Mouse (Mus musculus): ENCODE measurements around the gene Rnf8. TPM values are rescaled to one million over a fixed set of nuclear protein-coding genes. Genes with fewer than 3 reads are reported as not detected.
A peak's percentile ranks its signal among the peaks of the same experiment; 100 is the strongest.

Gene Rnf8
- polyA plus RNA-seq (2015; fragmentation: Nextera tagmentation; extraction: Ambion mirVana), result 75.5 and 94.0 TPM in 2 replicates

DNA sequence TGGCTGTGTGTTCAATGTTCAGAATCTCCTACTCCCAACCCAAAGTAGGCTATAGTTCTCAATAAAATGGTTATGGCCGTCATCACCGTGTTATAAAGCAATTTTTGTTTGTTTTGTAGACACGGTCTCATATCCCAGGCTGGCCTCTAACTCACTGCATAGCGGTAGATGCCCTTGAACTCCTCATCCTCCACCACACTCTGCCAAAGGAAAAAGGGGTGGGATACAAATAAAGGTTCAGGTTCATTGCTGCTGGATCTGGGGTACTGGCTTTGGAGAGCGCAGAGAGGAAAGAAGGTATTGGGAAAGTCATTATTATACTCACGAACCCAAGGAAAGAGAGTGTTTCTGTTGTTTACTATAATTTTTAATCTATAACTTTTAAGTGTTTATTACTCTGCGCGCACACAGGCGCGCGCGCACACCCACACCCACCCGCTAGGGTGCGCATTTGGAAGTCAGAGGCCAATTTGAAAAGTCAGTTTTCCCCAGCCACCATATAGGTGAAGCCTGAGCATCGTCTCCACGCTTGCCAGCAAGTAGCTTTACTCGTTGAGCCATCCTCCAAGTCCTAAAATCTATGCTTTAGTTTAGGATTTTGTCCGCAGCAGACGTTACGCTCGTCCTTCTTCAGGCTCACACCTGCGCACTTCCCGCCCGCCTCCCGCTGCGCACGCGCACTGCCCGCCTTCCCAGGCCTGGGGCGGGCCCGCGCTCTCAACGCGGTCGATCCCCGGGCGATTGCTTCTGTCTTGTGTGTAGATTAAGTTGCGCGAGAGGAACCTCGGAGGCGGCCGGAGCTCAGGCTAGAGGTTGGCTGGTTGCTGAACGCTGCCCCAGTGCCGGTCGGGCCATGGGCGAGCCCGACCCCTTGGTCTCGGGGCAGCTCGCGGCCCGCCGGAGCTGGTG is at the start of gene Rnf8, which contains the start of gene Gm28043:
Gene Rnf8, plus strand, starts transcription at position 676 of the 909 bp plus-strand sequence.
Gene Gm28043, plus strand, starts transcription at position 762 of the 909 bp plus-strand sequence.
- peak within 1 kb of the TSS; percentile 99 for H3K4me3 ChIP-seq
- peak; percentile 93 for ATAC-seq (ENCODE audit: low read depth)
- H3K4me1 ChIP-seq (replicated peaks), result peaks cover 34% of the 10 kb centered on the region
- peak within 1 kb of the TSS; percentile 87 for H3K4me2 ChIP-seq
- WGBS, result 2% methylated on average over 52 of the region's 52 CpGs
- H3K9me3 ChIP-seq, result no peaks in the 10 kb centered on the region
- H3K27ac ChIP-seq (replicated peaks), result peak within 1 kb of the TSS; percentile 94
- H3K27me3 ChIP-seq, result no peaks in the 10 kb centered on the region
- H3K36me3 ChIP-seq, result peaks cover 13% of the 10 kb centered on the region
- peak within 1 kb of the TSS; percentile 99 for H3K9ac ChIP-seq

DNA sequence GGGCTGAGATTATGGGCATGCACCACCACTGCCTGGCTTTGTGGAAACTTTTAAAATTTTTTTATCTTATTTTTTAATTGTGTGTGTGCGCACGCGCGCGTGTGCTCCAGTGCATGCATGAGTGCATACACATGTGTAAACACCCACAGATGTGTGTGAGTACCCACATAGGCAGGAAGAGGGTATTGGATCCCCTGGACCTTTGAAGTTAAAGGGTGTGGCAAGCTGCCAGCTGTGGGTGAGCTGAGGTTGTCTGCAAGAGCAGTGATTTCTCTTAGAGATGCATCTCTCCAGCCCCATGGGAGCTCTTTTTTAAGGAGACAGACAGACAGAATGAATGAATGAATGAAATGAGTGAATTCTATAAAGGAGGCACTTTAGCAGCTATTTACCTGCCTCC is 49.1 kb upstream of the Rnf8 start:
- no peaks in the 10 kb centered on the region for H3K27me3 ChIP-seq
- no peak for ATAC-seq (ENCODE audit: low read depth)
- 98% methylated on average over 5 of the region's 5 CpGs for WGBS

DNA sequence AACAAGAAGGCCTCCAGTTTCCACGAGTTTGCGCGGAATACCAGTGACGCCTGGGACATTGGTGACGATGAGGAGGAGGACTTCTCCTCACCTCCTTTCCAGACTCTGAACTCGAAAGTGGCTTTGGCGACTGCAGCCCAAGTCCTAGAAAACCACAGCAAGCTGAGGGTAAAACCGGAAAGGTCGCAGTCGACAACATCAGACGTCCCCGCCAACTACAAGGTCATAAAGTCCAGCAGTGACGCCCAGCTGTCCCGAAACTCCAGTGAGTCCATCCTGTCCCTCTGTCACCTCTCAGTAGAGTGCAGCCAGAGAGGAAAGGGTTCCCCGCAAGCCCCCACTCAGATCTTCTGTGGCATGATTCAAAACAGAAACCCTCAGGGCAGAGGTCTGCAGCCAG is 46.2 kb upstream of the Rnf8 start:
- peaks cover 65% of the 10 kb centered on the region for H3K36me3 ChIP-seq
- peaks cover 11% of the 10 kb centered on the region; the same call in 1 of the 2 replicates for H3K4me1 ChIP-seq (replicated peaks)
- H3K9ac ChIP-seq, result no peak overlapping the region
- 90% methylated on average over 15 of the region's 15 CpGs for WGBS
- H3K9me3 ChIP-seq, result no peaks in the 10 kb centered on the region
- H3K27ac ChIP-seq (replicated peaks), result no peak overlapping the region
- no peak overlapping the region for H3K4me2 ChIP-seq
- no peaks in the 10 kb centered on the region for H3K27me3 ChIP-seq
- H3K4me3 ChIP-seq, result no peak overlapping the region
- no peak for ATAC-seq (ENCODE audit: low read depth)

More for the DNA sequence above, 49.1 kb upstream of the Rnf8 start:
- H3K4me1 ChIP-seq (replicated peaks), result peaks cover 11% of the 10 kb centered on the region; the same call in 1 of the 2 replicates
- H3K27ac ChIP-seq (replicated peaks), result no peak overlapping the region
- no peak overlapping the region for H3K4me3 ChIP-seq
- H3K36me3 ChIP-seq, result peaks cover 36% of the 10 kb centered on the region
- no peaks in the 10 kb centered on the region for H3K9me3 ChIP-seq
- no peak overlapping the region for H3K9ac ChIP-seq
- H3K4me2 ChIP-seq, result no peak overlapping the region

DNA sequence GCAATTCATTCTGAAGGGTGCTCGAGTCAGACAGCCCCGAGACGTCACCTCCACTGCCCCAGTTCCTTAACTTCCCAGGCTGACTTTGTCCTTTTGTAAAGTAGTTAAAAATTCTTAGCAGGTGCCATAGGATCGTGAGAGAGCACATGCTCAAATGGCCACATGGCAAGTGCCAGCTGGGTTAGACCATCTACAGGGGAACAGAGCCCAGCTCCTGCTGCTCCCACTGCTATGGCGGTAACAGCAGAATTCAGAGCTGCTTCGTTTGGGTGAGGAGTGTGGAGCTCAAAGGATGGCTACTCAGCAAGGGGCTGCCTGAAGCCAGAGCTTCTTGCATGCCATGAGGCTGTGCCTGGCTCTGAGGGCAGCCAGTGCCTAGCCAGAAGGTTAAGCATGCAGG is 44.8 kb upstream of the Rnf8 start:
- 82% methylated on average over 6 of the region's 6 CpGs for WGBS
- Histone ChIP-seq H3K9ac (no peak overlapping the region), H3K4me2 (no peak overlapping the region), H3K36me3 (peaks cover 68% of the 10 kb centered on the region), H3K4me3 (no peak overlapping the region), H3K27me3 (no peaks in the 10 kb centered on the region), H3K9me3 (no peaks in the 10 kb centered on the region), H3K4me1 (replicated peaks) (peaks cover 11% of the 10 kb centered on the region; the same call in 1 of the 2 replicates), H3K27ac (replicated peaks) (no peak overlapping the region)
- no peak for ATAC-seq (ENCODE audit: low read depth)

DNA sequence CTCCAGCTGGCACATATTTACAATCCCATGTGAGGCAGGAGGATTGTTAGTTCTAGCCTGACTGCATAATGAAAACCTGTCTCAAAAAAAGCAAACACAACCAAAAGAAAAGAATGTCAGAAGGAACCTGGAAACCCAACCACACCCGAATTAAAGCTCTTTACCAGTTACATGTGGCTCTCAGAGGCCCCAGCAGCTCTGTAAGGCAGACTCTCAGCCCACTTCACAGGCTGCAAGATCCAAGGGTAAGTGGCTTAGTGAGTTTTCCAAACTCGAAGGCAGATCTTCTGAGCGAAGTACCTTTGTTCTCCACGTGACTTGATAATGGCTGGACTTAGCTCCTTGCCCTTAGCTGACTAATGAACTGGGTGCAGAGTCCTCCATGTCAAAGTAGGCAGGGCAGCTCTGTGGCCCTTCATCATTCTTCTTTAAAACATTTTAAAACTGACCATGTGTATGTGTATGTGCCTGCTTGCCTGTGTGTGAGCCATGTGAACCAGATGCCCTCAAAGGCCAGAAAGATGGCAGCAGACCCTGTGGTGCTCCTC is 34.9 kb upstream of the Rnf8 start:
- H3K4me2 ChIP-seq, result no peak overlapping the region
- H3K36me3 ChIP-seq, result peaks cover 78% of the 10 kb centered on the region
- ATAC-seq (ENCODE audit: low read depth), result no peak
- 92% methylated on average over 4 of the region's 4 CpGs for WGBS
- H3K4me1 ChIP-seq (replicated peaks), result no peaks in the 10 kb centered on the region
- no peaks in the 10 kb centered on the region for H3K9me3 ChIP-seq
- H3K4me3 ChIP-seq, result no peak overlapping the region
- no peaks in the 10 kb centered on the region for H3K27me3 ChIP-seq
- no peak overlapping the region for H3K9ac ChIP-seq
- H3K27ac ChIP-seq (replicated peaks), result no peak overlapping the region

DNA sequence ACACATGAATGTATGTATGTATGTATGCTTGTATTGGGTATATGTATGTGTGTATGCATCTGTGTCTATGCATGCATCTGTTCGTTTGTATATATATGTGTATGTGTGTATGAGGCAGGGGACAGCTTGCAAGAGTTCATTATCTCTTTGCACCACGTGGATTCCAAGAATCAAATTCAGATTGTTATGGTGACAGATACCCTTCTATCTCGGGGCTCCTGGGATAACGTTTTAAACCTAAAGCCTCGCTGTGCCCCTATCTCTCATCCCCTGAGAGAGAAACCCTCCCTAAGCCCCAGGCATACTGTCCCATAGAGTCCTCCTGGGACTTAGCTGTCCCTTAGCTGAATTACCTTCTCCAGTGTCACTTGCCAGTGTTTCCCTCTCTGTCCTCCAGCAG is 31.0 kb upstream of the Rnf8 start:
- Histone ChIP-seq H3K36me3 (peaks cover 43% of the 10 kb centered on the region), H3K9me3 (no peaks in the 10 kb centered on the region)

DNA sequence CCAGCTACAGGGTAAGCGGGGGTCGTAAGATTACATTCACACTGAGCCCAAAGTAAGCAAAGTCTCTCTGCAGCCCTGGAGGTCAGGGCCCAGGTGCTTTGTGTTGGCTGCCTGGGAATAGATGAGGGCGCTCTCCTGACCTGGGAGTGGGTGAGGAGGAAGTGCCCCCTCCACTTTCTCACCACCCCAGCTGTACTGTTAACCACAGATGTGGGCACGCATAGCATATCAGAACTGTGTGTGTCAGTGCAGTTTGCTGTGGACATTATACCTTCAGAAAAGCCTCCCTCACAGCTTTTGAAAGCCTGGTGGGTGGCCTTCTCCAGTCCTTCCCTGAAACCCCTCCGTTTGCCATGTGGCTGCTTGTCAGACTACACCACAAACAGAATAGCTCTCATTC is 30.3 kb upstream of the Rnf8 start:
- H3K4me1 ChIP-seq (replicated peaks), result peaks cover 12% of the 10 kb centered on the region
- no peaks in the 10 kb centered on the region for H3K9me3 ChIP-seq
- H3K9ac ChIP-seq, result no peak overlapping the region
- H3K4me2 ChIP-seq, result no peak overlapping the region
- H3K4me3 ChIP-seq, result no peak overlapping the region
- H3K27ac ChIP-seq (replicated peaks), result no peak overlapping the region
- no peaks in the 10 kb centered on the region for H3K27me3 ChIP-seq
- 83% methylated on average over 5 of the region's 5 CpGs for WGBS
- ATAC-seq (ENCODE audit: low read depth), result no peak
- H3K36me3 ChIP-seq, result peaks cover 35% of the 10 kb centered on the region

More for the DNA sequence above, 31.0 kb upstream of the Rnf8 start:
- 86% methylated on average over 5 of the region's 5 CpGs for WGBS
- Histone ChIP-seq H3K4me3 (no peak overlapping the region), H3K9ac (no peak overlapping the region), H3K4me2 (no peak overlapping the region), H3K27me3 (no peaks in the 10 kb centered on the region), H3K4me1 (replicated peaks) (peaks cover 5% of the 10 kb centered on the region), H3K27ac (replicated peaks) (no peak overlapping the region)
- no peak for ATAC-seq (ENCODE audit: low read depth)

DNA sequence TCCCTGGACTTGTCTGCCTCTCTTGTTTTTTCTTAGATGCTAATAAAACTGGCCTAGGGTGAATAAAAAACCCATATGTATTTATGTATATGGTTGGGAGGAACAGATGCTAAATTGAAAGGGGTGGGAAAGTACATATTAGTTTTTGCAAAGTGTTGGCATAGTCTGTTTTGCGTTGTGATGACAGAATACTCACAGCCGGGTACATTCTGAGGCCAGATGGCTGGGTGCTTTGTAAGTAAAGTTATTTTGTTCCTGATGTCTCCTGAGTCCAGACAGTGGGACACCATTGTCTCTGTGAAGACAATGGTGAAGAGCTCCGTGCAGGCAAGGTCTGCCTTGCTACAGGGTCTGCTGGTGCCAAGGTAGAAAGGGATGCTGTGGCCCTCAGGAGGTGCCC is 29.9 kb upstream of the Rnf8 start:
- Histone ChIP-seq H3K9me3 (no peaks in the 10 kb centered on the region), H3K27ac (replicated peaks) (no peak overlapping the region), H3K4me3 (no peak overlapping the region), H3K9ac (no peak overlapping the region), H3K27me3 (no peaks in the 10 kb centered on the region), H3K4me1 (replicated peaks) (peaks cover 17% of the 10 kb centered on the region), H3K36me3 (peaks cover 31% of the 10 kb centered on the region), H3K4me2 (no peak overlapping the region)
- ATAC-seq (ENCODE audit: low read depth), result no peak
- WGBS, result 59% methylated on average over 3 of the region's 3 CpGs

DNA sequence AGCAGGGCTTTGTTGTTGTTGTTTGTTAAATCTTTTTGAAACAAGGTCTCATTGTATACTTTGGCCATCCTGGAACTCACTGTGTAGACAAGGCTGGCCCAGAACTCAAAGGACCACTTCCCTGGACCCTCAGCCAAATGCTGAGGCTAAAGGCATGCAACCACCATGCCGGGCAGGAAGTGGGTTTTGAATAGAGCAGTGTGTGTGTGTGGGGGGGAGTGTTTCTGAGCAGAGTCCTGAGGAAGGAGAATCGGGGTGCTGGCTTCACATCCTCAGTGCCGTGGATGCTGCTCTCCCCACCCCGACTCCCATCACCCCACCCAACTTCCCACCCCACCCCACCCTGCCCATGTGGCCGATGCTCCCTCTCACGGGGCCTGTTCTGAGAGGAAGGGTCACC is 29.1 kb upstream of the Rnf8 start:
- Histone ChIP-seq H3K27ac (replicated peaks) (no peak overlapping the region), H3K4me3 (no peak overlapping the region), H3K9me3 (no peaks in the 10 kb centered on the region), H3K9ac (no peak overlapping the region), H3K4me1 (replicated peaks) (peaks cover 19% of the 10 kb centered on the region), H3K36me3 (peaks cover 26% of the 10 kb centered on the region), H3K4me2 (no peak overlapping the region), H3K27me3 (no peaks in the 10 kb centered on the region)
- no peak for ATAC-seq (ENCODE audit: low read depth)
- 94% methylated on average over 6 of the region's 6 CpGs for WGBS

DNA sequence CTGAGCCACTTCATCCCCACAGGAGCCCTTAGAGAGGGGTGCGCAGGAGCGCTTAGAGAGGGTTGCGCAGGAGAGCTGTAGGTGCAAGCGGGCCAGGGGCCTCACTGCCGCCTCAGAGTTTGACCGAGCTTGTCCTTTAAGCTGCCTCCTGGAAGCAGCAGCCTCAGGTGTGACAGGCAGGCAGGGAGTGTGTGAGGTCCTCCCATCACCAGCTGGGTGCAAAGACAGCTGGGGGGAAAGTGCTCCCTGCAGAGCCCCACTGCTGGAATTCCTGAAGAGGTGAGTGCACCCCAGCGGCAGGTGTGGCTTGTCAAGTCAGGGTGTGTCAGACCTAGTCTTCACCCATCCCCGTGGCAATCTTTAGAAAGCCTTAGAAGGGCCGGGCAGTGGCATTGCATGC is 27.7 kb upstream of the Rnf8 start:
- no peak for ATAC-seq (ENCODE audit: low read depth)
- no peak overlapping the region for H3K27ac ChIP-seq (replicated peaks)
- H3K9ac ChIP-seq, result no peak overlapping the region
- H3K27me3 ChIP-seq, result no peaks in the 10 kb centered on the region
- no peaks in the 10 kb centered on the region for H3K9me3 ChIP-seq
- peaks cover 22% of the 10 kb centered on the region for H3K36me3 ChIP-seq
- WGBS, result 94% methylated on average over 9 of the region's 9 CpGs
- H3K4me1 ChIP-seq (replicated peaks), result peaks cover 19% of the 10 kb centered on the region
- no peak overlapping the region for H3K4me2 ChIP-seq
- H3K4me3 ChIP-seq, result no peak overlapping the region

DNA sequence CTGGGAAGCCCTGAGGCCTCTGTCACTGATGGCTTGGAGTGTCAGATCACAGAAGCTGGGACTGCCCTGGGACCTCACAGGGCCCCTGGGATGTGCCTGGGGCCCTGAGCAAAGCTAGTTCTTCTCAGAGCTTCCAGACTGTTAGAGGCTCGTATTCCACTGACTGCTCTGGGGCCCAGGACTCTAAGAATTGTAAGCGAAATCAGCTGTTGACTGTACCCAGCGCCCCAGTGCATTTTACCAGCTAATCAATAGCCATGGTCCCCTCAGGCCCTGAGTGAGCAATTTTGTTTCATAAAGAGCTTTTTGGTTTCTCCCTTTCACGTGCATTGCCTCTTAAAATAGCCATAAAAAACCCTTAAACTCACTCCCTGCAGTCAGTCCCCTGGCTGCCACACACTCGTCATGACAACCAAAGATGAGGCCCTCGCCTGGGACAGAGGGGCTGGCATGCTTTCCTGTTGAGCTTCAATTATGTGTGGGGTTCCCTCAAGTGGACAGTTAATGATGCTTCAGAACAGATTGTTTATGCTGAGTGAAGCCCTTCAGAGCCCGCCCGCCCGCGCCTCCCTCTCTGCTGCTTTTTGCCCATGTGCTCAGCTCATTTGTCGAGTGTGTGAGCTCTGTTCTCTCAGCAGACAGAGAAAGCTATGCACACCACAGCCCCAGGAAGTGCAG is 25.2 kb upstream of the Rnf8 start:
- H3K27me3 ChIP-seq, result no peaks in the 10 kb centered on the region
- H3K27ac ChIP-seq (replicated peaks), result peak overlapping the region; percentile 71
- peaks cover 19% of the 10 kb centered on the region for H3K4me1 ChIP-seq (replicated peaks)
- H3K36me3 ChIP-seq, result peaks cover 22% of the 10 kb centered on the region
- no peaks in the 10 kb centered on the region for H3K9me3 ChIP-seq
- peak; percentile 83 for ATAC-seq (ENCODE audit: low read depth)
- WGBS, result 19% methylated on average over 11 of the region's 11 CpGs
- no peak overlapping the region for H3K4me2 ChIP-seq
- H3K9ac ChIP-seq, result no peak overlapping the region
- H3K4me3 ChIP-seq, result no peak overlapping the region
